Mouse (Mus musculus) neural tube, embryonic 10.5 days (tissue): Measurements from ENCODE around the gene Lrrtm3.

Experiments used
- DNase-seq: peaks from one replicate; pipeline ENCODE4 v3.0.0-alpha.2; 2017; ENCODE audit warnings: low spot score; ENCODE audit errors: extremely low spot score

The Lrrtm3 gene

GRCm38 (mm10) chr10:64041892-64042291 lies 48.2 kb downstream of the Lrrtm3 start:
- no peak for DNase-seq

GRCm38 (mm10) chr10:64041218-64041617 lies 48.9 kb downstream of the Lrrtm3 start:
- DNase-seq: no peak

- DNase-seq: no peak
These were observed 50.1 kb downstream of the Lrrtm3 start for GRCm38 (mm10) chr10:64039760-64040535.

- DNase-seq: no peak
These were observed 59.2 kb downstream of the Lrrtm3 start for GRCm38 (mm10) chr10:64030901-64031300.

- DNase-seq: no peak
These were observed 66.7 kb downstream of the Lrrtm3 start for GRCm38 (mm10) chr10:64023340-64023739.

GRCm38 (mm10) chr10:64020347-64020746 lies 69.7 kb downstream of the Lrrtm3 start:
- DNase-seq: no peak

- no peak for DNase-seq
These were observed 88.1 kb downstream of the Lrrtm3 start for GRCm38 (mm10) chr10:64001996-64002395.

- DNase-seq: no peak
These were observed 88.5 kb downstream of the Lrrtm3 start for GRCm38 (mm10) chr10:64001531-64001930.

GRCm38 (mm10) chr10:63994251-63994650 lies 95.8 kb downstream of the Lrrtm3 start:
- DNase-seq: no peak

GRCm38 (mm10) chr10:63985576-63985975 lies 104.5 kb downstream of the Lrrtm3 start:
- DNase-seq: no peak

GRCm38 (mm10) chr10:63979410-63979809 lies 110.7 kb downstream of the Lrrtm3 start:
- DNase-seq: no peak

GRCm38 (mm10) chr10:63978969-63979368 lies 111.1 kb downstream of the Lrrtm3 start:
- no peak for DNase-seq

GRCm38 (mm10) chr10:63978535-63978934 lies 111.5 kb downstream of the Lrrtm3 start:
- no peak for DNase-seq

- DNase-seq: no peak
These were observed 112.0 kb downstream of the Lrrtm3 start for GRCm38 (mm10) chr10:63978101-63978500.

GRCm38 (mm10) chr10:63972300-63972699 lies 117.8 kb downstream of the Lrrtm3 start:
- DNase-seq: no peak

GRCm38 (mm10) chr10:63954308-63954930 lies 135.7 kb downstream of the Lrrtm3 start:
- DNase-seq: peak; percentile 17

- DNase-seq: no peak
These were observed 138.6 kb downstream of the Lrrtm3 start for GRCm38 (mm10) chr10:63951481-63951880.

GRCm38 (mm10) chr10:63950867-63951266 lies 139.2 kb downstream of the Lrrtm3 start:
- no peak for DNase-seq

- DNase-seq: no peak
These were observed 142.8 kb downstream of the Lrrtm3 start for GRCm38 (mm10) chr10:63947266-63947665.

- DNase-seq: no peak
These were observed 144.5 kb downstream of the Lrrtm3 start for GRCm38 (mm10) chr10:63945534-63945933.

GRCm38 (mm10) chr10:63933946-63934345 lies 156.1 kb downstream of the Lrrtm3 start:
- no peak for DNase-seq

- no peak for DNase-seq
These were observed 162.7 kb downstream of the Lrrtm3 start, which contains the start of gene Gm10118 for GRCm38 (mm10) chr10:63927334-63927733. Gm10118 (minus strand) TSS chr10:63927434.

GRCm38 (mm10) chr10:63908878-63909277 lies 181.2 kb downstream of the Lrrtm3 start:
- DNase-seq: no peak
